Mouse (Mus musculus): ENCODE results near the gene Ext2. TPM values are rescaled to one million over a fixed set of nuclear protein-coding genes. Genes with fewer than 3 reads are reported as not detected.

Gene Ext2
- polyA plus RNA-seq, 1 experiment from 2014 or later = 70.8 TPM

DNA sequence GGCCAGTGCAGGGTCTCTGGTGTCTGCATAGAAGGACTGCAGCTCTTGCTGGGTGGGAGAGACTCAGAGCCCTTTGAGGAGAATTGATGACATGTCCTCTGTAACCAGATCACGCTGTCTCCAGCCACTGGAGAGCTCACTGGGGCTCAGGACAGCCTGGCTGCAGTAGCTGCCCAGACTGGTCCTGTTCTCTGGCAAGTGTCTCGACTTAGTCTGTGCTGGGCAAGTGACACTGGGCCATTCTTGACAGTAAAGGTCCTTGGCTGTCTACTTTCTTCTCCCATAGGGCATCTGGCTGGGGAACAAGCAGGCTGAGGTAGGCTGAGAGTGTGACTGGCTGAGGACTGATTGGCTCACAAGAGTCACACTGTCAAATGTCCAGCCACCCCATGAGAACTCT is 123.0 kb downstream of the Ext2 start:
- peaks cover 22 to 41% of the 10 kb centered on the region in 2 experiments for H3K4me1 ChIP-seq (ENCODE audit: control insufficient read depth in 2 of 2, insufficient read depth in 2 of 2, low read length in 2 of 2)
- WGBS = 55% methylated on average over 2 of the region's 2 CpGs
- peaks cover 17% of the 10 kb centered on the region for H3K36me3 ChIP-seq (ENCODE audit: control insufficient read depth, insufficient read depth, low read length)
- no peak overlapping the region for H3K9ac ChIP-seq (ENCODE audit: low read length)
- H3K4me2 ChIP-seq (ENCODE audit: low read length) = no peak overlapping the region
- no peak overlapping the region for H3K4me3 ChIP-seq (ENCODE audit: control insufficient read depth in 1 of 2, insufficient read depth in 1 of 2, low read depth in 1 of 2, low read length in 2 of 2)
- H3K27ac ChIP-seq (replicated peaks in 1 of 2; ENCODE audit: control insufficient read depth in 1 of 2, insufficient read depth in 1 of 2, low read depth in 2 of 2, low read length in 2 of 2) = no peak overlapping the region
- no peak for ATAC-seq (ENCODE audit: insufficient number of reproducible peaks, insufficient read depth, low FRiP score, low read depth)
- no peaks in the 10 kb centered on the region for H3K9me3 ChIP-seq (ENCODE audit: control insufficient read depth, low read length)
- no peaks in the 10 kb centered on the region for H3K27me3 ChIP-seq (ENCODE audit: control insufficient read depth, insufficient read depth, low read length)

DNA sequence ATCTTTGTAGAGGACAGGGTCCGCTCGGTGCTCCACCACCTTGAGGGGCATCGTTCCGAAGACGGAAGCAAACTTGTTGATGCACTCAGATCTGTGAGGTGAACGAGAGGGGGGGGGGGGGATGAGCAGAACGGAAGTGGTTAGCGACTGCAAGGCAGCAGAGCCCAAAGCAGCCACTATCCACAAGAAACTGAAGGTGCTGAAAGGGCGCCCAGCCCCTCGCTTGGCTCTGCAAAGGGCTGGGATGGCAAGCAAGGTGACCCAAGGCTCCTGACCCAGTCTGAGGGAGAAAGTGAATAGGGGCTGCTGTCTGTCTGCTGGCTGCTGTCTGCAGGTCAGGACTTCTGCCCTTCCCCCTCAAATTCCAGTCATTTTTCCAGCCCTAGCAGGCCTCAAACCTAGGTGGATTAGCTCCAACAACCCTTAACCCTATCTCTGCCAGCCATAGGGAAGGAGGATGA is 126.2 kb downstream of the Ext2 start:
- Histone ChIP-seq H3K27me3 (ENCODE audit: control insufficient read depth, insufficient read depth, low read length) (no peaks in the 10 kb centered on the region), H3K9me3 (ENCODE audit: control insufficient read depth, low read length) (no peaks in the 10 kb centered on the region), H3K4me2 (ENCODE audit: low read length) (peak overlapping the region; percentile 58), H3K4me3 (ENCODE audit: control insufficient read depth in 1 of 2, insufficient read depth in 1 of 2, low read depth in 1 of 2, low read length in 2 of 2) (peak overlapping the region; percentile 5 to 17; a peak in 3 of 4 replicates), H3K4me1 (ENCODE audit: control insufficient read depth in 2 of 2, insufficient read depth in 2 of 2, low read length in 2 of 2) (peaks cover 19 to 45% of the 10 kb centered on the region in 2 experiments), H3K36me3 (ENCODE audit: control insufficient read depth, insufficient read depth, low read length) (0 out of 2 replicates have a peak, but pooled peaks cover 7% of the 10 kb centered on the region), H3K27ac (replicated peaks in 1 of 2; ENCODE audit: control insufficient read depth in 1 of 2, insufficient read depth in 1 of 2, low read depth in 2 of 2, low read length in 2 of 2) (peak overlapping the region; percentile 62 to 75), H3K9ac (ENCODE audit: low read length) (peak overlapping the region; percentile 60; the same call in 1 of the 2 replicates)
- 19% methylated on average over 10 of the region's 10 CpGs for WGBS
- peak; percentile 57 for ATAC-seq (ENCODE audit: insufficient number of reproducible peaks, insufficient read depth, low FRiP score, low read depth)

DNA sequence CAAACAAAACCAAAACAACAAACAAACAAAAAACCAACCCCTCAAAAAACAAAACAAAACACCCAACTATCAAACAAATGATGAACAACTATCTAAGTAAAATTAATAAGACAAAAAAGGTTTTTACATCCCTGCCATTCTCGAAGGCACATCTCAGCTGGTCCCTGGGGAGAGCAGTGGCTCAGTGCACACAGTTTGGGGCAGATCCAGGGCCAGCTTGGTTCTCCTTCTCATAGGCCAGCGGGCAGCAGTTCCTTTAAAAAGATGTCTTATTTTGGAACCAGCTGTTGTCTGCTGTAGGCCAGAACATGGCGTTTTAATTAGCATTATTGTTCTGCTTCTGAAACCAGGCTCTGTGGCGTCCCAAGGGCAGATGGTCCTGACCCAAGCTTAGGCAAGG is 129.3 kb downstream of the Ext2 start:
- no peaks in the 10 kb centered on the region for H3K36me3 ChIP-seq (ENCODE audit: control insufficient read depth, insufficient read depth, low read length)
- H3K27me3 ChIP-seq (ENCODE audit: control insufficient read depth, insufficient read depth, low read length) = no peaks in the 10 kb centered on the region
- WGBS = 85% methylated on average over 4 of the region's 4 CpGs
- no peak for ATAC-seq (ENCODE audit: insufficient number of reproducible peaks, insufficient read depth, low FRiP score, low read depth)
- no peak overlapping the region for H3K9ac ChIP-seq (ENCODE audit: low read length)
- H3K27ac ChIP-seq (replicated peaks in 1 of 2; ENCODE audit: control insufficient read depth in 1 of 2, insufficient read depth in 1 of 2, low read depth in 2 of 2, low read length in 2 of 2) = no peak overlapping the region
- no peak overlapping the region for H3K4me2 ChIP-seq (ENCODE audit: low read length)
- peaks cover 30 to 47% of the 10 kb centered on the region in 2 experiments for H3K4me1 ChIP-seq (ENCODE audit: control insufficient read depth in 2 of 2, insufficient read depth in 2 of 2, low read length in 2 of 2)
- no peak overlapping the region for H3K4me3 ChIP-seq (ENCODE audit: control insufficient read depth in 1 of 2, insufficient read depth in 1 of 2, low read depth in 1 of 2, low read length in 2 of 2)
- no peaks in the 10 kb centered on the region for H3K9me3 ChIP-seq (ENCODE audit: control insufficient read depth, low read length)

GRCm38 (mm10) chr2:93690064-93690930 is 132.1 kb downstream of the Ext2 start:
- Histone ChIP-seq H3K4me2 (ENCODE audit: low read length) (no peak overlapping the region), H3K36me3 (ENCODE audit: control insufficient read depth, insufficient read depth, low read length) (no peaks in the 10 kb centered on the region), H3K27me3 (ENCODE audit: control insufficient read depth, insufficient read depth, low read length) (no peaks in the 10 kb centered on the region), H3K4me1 (ENCODE audit: control insufficient read depth in 2 of 2, insufficient read depth in 2 of 2, low read length in 2 of 2) (peaks cover 13 to 22% of the 10 kb centered on the region in 2 experiments), H3K9me3 (ENCODE audit: control insufficient read depth, low read length) (no peaks in the 10 kb centered on the region), H3K27ac (replicated peaks in 1 of 2; ENCODE audit: control insufficient read depth in 1 of 2, insufficient read depth in 1 of 2, low read depth in 2 of 2, low read length in 2 of 2) (no peak overlapping the region), H3K4me3 (ENCODE audit: control insufficient read depth in 1 of 2, insufficient read depth in 1 of 2, low read depth in 1 of 2, low read length in 2 of 2) (no peak overlapping the region), H3K9ac (ENCODE audit: low read length) (no peak overlapping the region)
- ATAC-seq (ENCODE audit: insufficient number of reproducible peaks, insufficient read depth, low FRiP score, low read depth) = no peak
- WGBS = 55% methylated on average over 9 of the region's 9 CpGs

DNA sequence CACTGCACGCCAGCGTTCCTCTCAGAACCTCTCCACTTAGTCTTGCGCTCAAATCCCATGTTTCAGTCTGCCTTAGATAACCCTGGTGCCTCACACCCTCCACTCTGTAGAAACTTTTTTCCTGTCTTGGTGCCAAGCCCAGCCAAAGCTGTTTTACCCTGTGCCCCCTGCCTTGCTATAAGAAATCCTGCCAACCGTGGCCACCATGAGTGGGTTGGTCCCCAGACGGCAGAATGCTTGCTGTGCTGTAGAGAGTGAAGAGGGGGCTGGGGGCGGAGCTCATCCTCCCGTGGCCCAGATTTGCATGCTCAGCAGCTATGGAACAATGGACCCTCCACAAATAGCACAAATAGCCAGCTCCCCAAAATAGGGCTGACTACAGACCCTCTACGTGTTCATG is 138.7 kb downstream of the Ext2 start:
- H3K36me3 ChIP-seq (ENCODE audit: control insufficient read depth, insufficient read depth, low read length) = no peaks in the 10 kb centered on the region
- H3K9me3 ChIP-seq (ENCODE audit: control insufficient read depth, low read length) = no peaks in the 10 kb centered on the region
- H3K4me3 ChIP-seq (ENCODE audit: control insufficient read depth in 1 of 2, insufficient read depth in 1 of 2, low read depth in 1 of 2, low read length in 2 of 2) = no peak overlapping the region
- peaks cover 0 to 3% of the 10 kb centered on the region in 2 experiments; a peak in 1 of 4 replicates for H3K4me1 ChIP-seq (ENCODE audit: control insufficient read depth in 2 of 2, insufficient read depth in 2 of 2, low read length in 2 of 2)
- no peak overlapping the region for H3K4me2 ChIP-seq (ENCODE audit: low read length)
- no peaks in the 10 kb centered on the region for H3K27me3 ChIP-seq (ENCODE audit: control insufficient read depth, insufficient read depth, low read length)
- WGBS = 49% methylated on average over 8 of the region's 8 CpGs
- H3K9ac ChIP-seq (ENCODE audit: low read length) = no peak overlapping the region
- no peak for ATAC-seq (ENCODE audit: insufficient number of reproducible peaks, insufficient read depth, low FRiP score, low read depth)
- no peak overlapping the region for H3K27ac ChIP-seq (replicated peaks in 1 of 2; ENCODE audit: control insufficient read depth in 1 of 2, insufficient read depth in 1 of 2, low read depth in 2 of 2, low read length in 2 of 2)

- no peak for ATAC-seq (ENCODE audit: insufficient number of reproducible peaks, insufficient read depth, low FRiP score, low read depth)
- Histone ChIP-seq H3K27ac (replicated peaks in 1 of 2; ENCODE audit: control insufficient read depth in 1 of 2, insufficient read depth in 1 of 2, low read depth in 2 of 2, low read length in 2 of 2) (no peak overlapping the region), H3K9me3 (ENCODE audit: control insufficient read depth, low read length) (no peaks in the 10 kb centered on the region), H3K4me2 (ENCODE audit: low read length) (no peak overlapping the region), H3K27me3 (ENCODE audit: control insufficient read depth, insufficient read depth, low read length) (no peaks in the 10 kb centered on the region), H3K4me3 (ENCODE audit: control insufficient read depth in 1 of 2, insufficient read depth in 1 of 2, low read depth in 1 of 2, low read length in 2 of 2) (no peak overlapping the region), H3K9ac (ENCODE audit: low read length) (no peak overlapping the region), H3K4me1 (ENCODE audit: control insufficient read depth in 2 of 2, insufficient read depth in 2 of 2, low read length in 2 of 2) (peaks cover 0 to 3% of the 10 kb centered on the region in 2 experiments; a peak in 1 of 4 replicates), H3K36me3 (ENCODE audit: control insufficient read depth, insufficient read depth, low read length) (no peaks in the 10 kb centered on the region)
- WGBS = 75% methylated on average over 7 of the region's 7 CpGs
Measured at GRCm38 (mm10) chr2:93682601-93683202, 139.7 kb downstream of the Ext2 start.

- WGBS = 60% methylated on average over 5 of the region's 5 CpGs
Measured at GRCm38 (mm10) chr2:93681321-93681720, 141.0 kb downstream of the Ext2 start.

More at GRCm38 (mm10) chr2:93681321-93681720, 141.0 kb downstream of the Ext2 start:
- Histone ChIP-seq H3K4me2 (ENCODE audit: low read length) (no peak overlapping the region), H3K9ac (ENCODE audit: low read length) (no peak overlapping the region), H3K27ac (replicated peaks in 1 of 2; ENCODE audit: control insufficient read depth in 1 of 2, insufficient read depth in 1 of 2, low read depth in 2 of 2, low read length in 2 of 2) (no peak overlapping the region), H3K4me1 (ENCODE audit: control insufficient read depth in 2 of 2, insufficient read depth in 2 of 2, low read length in 2 of 2) (peaks cover 3% of the 10 kb centered on the region in 2 experiments; a peak in 1 of 4 replicates), H3K4me3 (ENCODE audit: control insufficient read depth in 1 of 2, insufficient read depth in 1 of 2, low read depth in 1 of 2, low read length in 2 of 2) (no peak overlapping the region), H3K36me3 (ENCODE audit: control insufficient read depth, insufficient read depth, low read length) (no peaks in the 10 kb centered on the region), H3K9me3 (ENCODE audit: control insufficient read depth, low read length) (no peaks in the 10 kb centered on the region), H3K27me3 (ENCODE audit: control insufficient read depth, insufficient read depth, low read length) (no peaks in the 10 kb centered on the region)
- no peak; the same call in 1 of the 2 replicates for ATAC-seq (ENCODE audit: insufficient number of reproducible peaks, insufficient read depth, low FRiP score, low read depth)
